15 mouse cellular contexts compared by ENCODE assay signal in genomic region chr2:69364831-69365230, GRCm38 (mm10). TPM values are rescaled to one million over a fixed set of nuclear protein-coding genes. Genes with fewer than 3 reads are reported as not detected.
"Had no signal": no experiment of that assay in that cellular context is flagged by ENCODE, and none has a peak within 500 bp of the region (broad histone marks: within the 10 kb centered on the region; RNA-seq: fewer than 3 reads in every experiment).

No protein-coding gene starts in this region.

- H3K4me3 ChIP-seq: kidney, embryonic 15.5 days; limb, embryonic 13.5 days; midbrain, embryonic 12.5 days had no signal

- H3K36me3 ChIP-seq: kidney, embryonic 15.5 days; limb, embryonic 13.5 days; midbrain, embryonic 12.5 days had no signal

- DNase-seq: layer of hippocampus, adult 9-11 months; left cerebral cortex, postnatal 4 days; lung, embryonic 14.5 days; lung, postnatal 10 days; right cerebral cortex, postnatal 25 days; thymus, postnatal 4 days had no signal

- ATAC-seq: midbrain, embryonic 16.5 days had no signal

- H3K9me3 ChIP-seq: kidney, embryonic 15.5 days; limb, embryonic 13.5 days; midbrain, embryonic 12.5 days had no signal

- H3K4me1 ChIP-seq: kidney, embryonic 15.5 days; limb, embryonic 13.5 days; midbrain, embryonic 12.5 days had no signal

- H3K9ac ChIP-seq: kidney, embryonic 15.5 days; limb, embryonic 13.5 days; lung, embryonic 14.5 days; midbrain, embryonic 12.5 days had no signal

- H3K4me2 ChIP-seq: kidney, embryonic 15.5 days; limb, embryonic 13.5 days; liver, embryonic 11.5 days; lung, embryonic 14.5 days; midbrain, embryonic 12.5 days had no signal

- H3K27ac ChIP-seq: kidney, embryonic 15.5 days; limb, embryonic 13.5 days; midbrain, embryonic 12.5 days had no signal

- H3K27me3 ChIP-seq: kidney, embryonic 15.5 days; limb, embryonic 13.5 days; midbrain, embryonic 12.5 days had no signal

RNA-seq across cellular contexts. Expression of gene Dhrs9, which starts 15.4 kb away (rescaled TPM):
- total RNA-seq: left cerebral cortex, postnatal 4 days had no signal
- polyA plus RNA-seq: kidney, embryonic 15.5 days; limb, embryonic 13.5 days; lung, embryonic 14.5 days; midbrain, embryonic 12.5 days; midbrain, embryonic 16.5 days; neural tube, embryonic 14.5 days had no signal

RNA-seq across cellular contexts. Expression of gene Abcb11, which starts 22.4 kb away (rescaled TPM):
- total RNA-seq: megakaryocyte-erythroid progenitor cell, adult 5-6 weeks had no signal
- polyA plus RNA-seq: kidney, adult 2 months; limb, embryonic 13.5 days; lung, embryonic 14.5 days; midbrain, embryonic 12.5 days; midbrain, embryonic 16.5 days; neural tube, embryonic 14.5 days; small intestine, adult 2 months had no signal
